Mouse (Mus musculus): ENCODE measurements around the gene Prps2.
"Not testable (repeated sequence)": the region's sequence is repeated elsewhere in the genome, so short reads cannot be mapped to it uniquely, and the experiment has no call there.

Prps2 gene

GRCm38 (mm10) chrX:167382047-167382853 lies at the start of gene Prps2:
Gene Prps2 (minus strand): TSS chrX:167382749.
- peak; percentile 74 for DNase-seq (ENCODE audit: low read depth, low spot score)

GRCm38 (mm10) chrX:167417654-167418053 lies 35.1 kb upstream of the Prps2 start:
- DNase-seq (ENCODE audit: low read depth, low spot score): no peak

GRCm38 (mm10) chrX:167394940-167395339 lies 12.4 kb upstream of the Prps2 start:
- no peak for DNase-seq (ENCODE audit: low read depth, low spot score)

GRCm38 (mm10) chrX:167386647-167387046 lies 4.1 kb upstream of the Prps2 start:
- DNase-seq (ENCODE audit: low read depth, low spot score): no peak

GRCm38 (mm10) chrX:167382854-167383186 lies 271 bp upstream of the Prps2 start:
- no peak for DNase-seq (ENCODE audit: low read depth, low spot score)

- DNase-seq (ENCODE audit: low read depth, low spot score): peak; percentile 3
Observed at GRCm38 (mm10) chrX:167381583-167382046, 934 bp downstream of the Prps2 start.

- peak; percentile 10 for DNase-seq (ENCODE audit: low read depth, low spot score)
Observed at GRCm38 (mm10) chrX:167380073-167380472, 2.5 kb downstream of the Prps2 start.

- not testable (repeated sequence) for DNase-seq (ENCODE audit: low read depth, low spot score)
Observed at GRCm38 (mm10) chrX:167361231-167361630, 21.3 kb downstream of the Prps2 start.

GRCm38 (mm10) chrX:167359704-167360103 lies 22.8 kb downstream of the Prps2 start:
- no peak for DNase-seq (ENCODE audit: low read depth, low spot score)

- peak; percentile 64 for DNase-seq (ENCODE audit: low read depth, low spot score)
Observed at GRCm38 (mm10) chrX:167357415-167357814, 25.1 kb downstream of the Prps2 start.

- DNase-seq (ENCODE audit: low read depth, low spot score): no peak
Observed at GRCm38 (mm10) chrX:167355965-167356364, 26.6 kb downstream of the Prps2 start.

- no peak for DNase-seq (ENCODE audit: low read depth, low spot score)
Observed at GRCm38 (mm10) chrX:167353617-167354016, 28.9 kb downstream of the Prps2 start.

- DNase-seq (ENCODE audit: low read depth, low spot score): no peak
Observed at GRCm38 (mm10) chrX:167346440-167346839, 36.1 kb downstream of the Prps2 start.

- no peak for DNase-seq (ENCODE audit: low read depth, low spot score)
Observed at GRCm38 (mm10) chrX:167344356-167344755, 38.2 kb downstream of the Prps2 start.

GRCm38 (mm10) chrX:167341811-167342210 lies 40.7 kb downstream of the Prps2 start:
- no peak for DNase-seq (ENCODE audit: low read depth, low spot score)

GRCm38 (mm10) chrX:167340190-167340589 lies 42.4 kb downstream of the Prps2 start:
- DNase-seq (ENCODE audit: low read depth, low spot score): no peak

- DNase-seq (ENCODE audit: low read depth, low spot score): no peak
Observed at GRCm38 (mm10) chrX:167337990-167338389, 44.6 kb downstream of the Prps2 start.

GRCm38 (mm10) chrX:167334571-167334970 lies 48.0 kb downstream of the Prps2 start:
- no peak for DNase-seq (ENCODE audit: low read depth, low spot score)

GRCm38 (mm10) chrX:167332607-167333006 lies 49.9 kb downstream of the Prps2 start:
- DNase-seq (ENCODE audit: low read depth, low spot score): no peak

- peak; percentile 35 for DNase-seq (ENCODE audit: low read depth, low spot score)
Observed at GRCm38 (mm10) chrX:167330993-167331392, 51.6 kb downstream of the Prps2 start.

- peak; percentile 60 for DNase-seq (ENCODE audit: low read depth, low spot score)
Observed at GRCm38 (mm10) chrX:167330399-167330798, 52.1 kb downstream of the Prps2 start, which contains the start of gene Tlr7. Gene Tlr7 (minus strand): TSS chrX:167330558.

GRCm38 (mm10) chrX:167329620-167330019 lies 52.9 kb downstream of the Prps2 start:
- DNase-seq (ENCODE audit: low read depth, low spot score): no peak

- DNase-seq (ENCODE audit: low read depth, low spot score): no peak
Observed at GRCm38 (mm10) chrX:167329098-167329497, 53.5 kb downstream of the Prps2 start.
